Mouse (Mus musculus): ENCODE measurements around the gene Cttn. TPM values are rescaled to one million over a fixed set of nuclear protein-coding genes. Genes with fewer than 3 reads are reported as not detected.

Cttn gene
- total RNA-seq, 1 experiment from 2014 or later = 5.7 TPM

DNA sequence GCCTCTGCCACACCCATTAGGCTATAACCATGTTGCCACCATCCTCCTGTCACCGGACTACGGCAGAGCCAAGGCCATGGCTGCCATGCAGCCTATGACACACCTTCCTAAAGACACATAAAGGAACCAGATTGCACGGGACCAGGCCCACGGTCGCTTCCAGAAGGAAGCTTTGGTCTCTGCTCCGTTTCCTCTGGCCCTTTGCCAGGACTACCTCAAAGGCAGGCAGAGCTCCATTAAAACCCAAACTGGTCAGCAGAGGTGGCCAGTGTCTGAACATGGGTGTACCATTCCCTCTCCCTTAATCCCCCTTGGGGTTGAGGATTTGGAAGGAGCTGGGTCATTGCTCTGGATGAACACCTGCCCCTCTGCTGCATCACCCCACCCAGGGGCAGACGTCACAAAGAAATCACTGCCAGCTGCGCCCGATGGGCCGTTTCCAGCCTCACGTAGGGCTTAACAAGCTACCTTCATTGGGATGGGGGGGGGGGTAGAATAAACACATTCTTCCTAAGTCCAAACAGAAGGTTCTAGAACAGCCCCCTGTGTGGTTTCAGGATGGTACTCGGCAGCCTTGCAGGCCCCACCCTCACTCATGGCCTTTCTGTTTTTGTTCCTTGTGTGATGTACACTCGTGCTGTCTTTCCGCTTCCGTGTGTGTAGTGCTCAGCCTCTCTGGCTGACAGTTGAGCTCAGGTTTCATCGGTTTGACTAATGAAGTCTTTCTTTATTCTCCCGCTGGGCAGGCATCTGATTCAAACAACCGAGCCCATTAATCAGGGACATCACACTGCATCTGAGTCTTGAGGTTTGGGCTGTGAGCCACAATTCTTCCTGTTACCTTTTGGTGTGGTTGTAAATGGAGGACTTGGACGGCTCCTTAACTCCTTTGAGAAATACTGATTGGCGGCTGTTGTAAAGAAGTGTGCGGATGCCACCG, 58.6 kb downstream of the Cttn start:
- no peak for ATAC-seq (replicated peaks; ENCODE audit: insufficient number of reproducible peaks, low FRiP score, low TSS enrichment, poor library complexity, severe bottlenecking)

DNA sequence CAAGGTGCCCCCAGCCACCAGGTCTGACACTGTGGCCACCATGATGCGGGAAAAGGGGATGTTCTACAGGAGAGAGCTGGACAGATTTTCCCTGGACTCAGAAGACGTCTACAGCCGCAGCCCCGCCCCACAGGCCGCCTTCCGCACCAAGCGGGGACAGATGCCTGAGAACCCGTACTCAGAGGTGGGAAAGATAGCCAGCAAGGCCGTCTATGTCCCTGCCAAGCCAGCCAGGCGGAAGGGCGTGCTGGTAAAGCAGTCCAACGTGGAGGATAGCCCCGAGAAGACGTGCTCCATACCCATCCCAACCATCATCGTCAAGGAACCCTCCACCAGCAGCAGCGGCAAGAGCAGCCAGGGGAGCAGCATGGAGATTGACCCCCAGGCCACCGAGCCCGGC, 61.1 kb downstream of the Cttn start:
- no peak for ATAC-seq (replicated peaks; ENCODE audit: insufficient number of reproducible peaks, low FRiP score, low TSS enrichment, poor library complexity, severe bottlenecking)

- ATAC-seq (replicated peaks; ENCODE audit: insufficient number of reproducible peaks, low FRiP score, low TSS enrichment, poor library complexity, severe bottlenecking) = no peak
Measured at GRCm38 (mm10) chr7:144408464-144409000, 62.3 kb downstream of the Cttn start.

DNA sequence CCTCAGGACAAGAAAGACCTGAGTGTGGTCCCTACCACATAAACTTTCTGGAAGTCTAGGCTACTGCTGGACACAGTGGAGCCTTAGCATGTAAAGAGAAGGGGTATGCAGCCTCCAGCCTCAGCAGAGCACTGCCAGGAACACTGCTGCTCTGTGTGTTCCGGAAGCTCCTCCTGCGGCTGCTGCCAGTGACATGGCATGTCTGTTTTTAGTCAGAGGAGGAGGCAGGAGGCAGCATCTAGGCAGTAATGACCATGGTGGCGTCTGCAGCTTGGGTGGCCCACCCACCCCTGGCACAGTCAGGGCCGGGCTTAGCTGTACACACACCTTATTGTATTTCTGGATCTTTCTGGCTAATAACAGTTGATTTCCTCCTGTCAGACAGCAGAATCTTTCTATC, 63.1 kb downstream of the Cttn start:
- no peak for ATAC-seq (replicated peaks; ENCODE audit: insufficient number of reproducible peaks, low FRiP score, low TSS enrichment, poor library complexity, severe bottlenecking)

GRCm38 (mm10) chr7:144402492-144402891, 68.3 kb downstream of the Cttn start:
- ATAC-seq (replicated peaks; ENCODE audit: insufficient number of reproducible peaks, low FRiP score, low TSS enrichment, poor library complexity, severe bottlenecking) = no peak

DNA sequence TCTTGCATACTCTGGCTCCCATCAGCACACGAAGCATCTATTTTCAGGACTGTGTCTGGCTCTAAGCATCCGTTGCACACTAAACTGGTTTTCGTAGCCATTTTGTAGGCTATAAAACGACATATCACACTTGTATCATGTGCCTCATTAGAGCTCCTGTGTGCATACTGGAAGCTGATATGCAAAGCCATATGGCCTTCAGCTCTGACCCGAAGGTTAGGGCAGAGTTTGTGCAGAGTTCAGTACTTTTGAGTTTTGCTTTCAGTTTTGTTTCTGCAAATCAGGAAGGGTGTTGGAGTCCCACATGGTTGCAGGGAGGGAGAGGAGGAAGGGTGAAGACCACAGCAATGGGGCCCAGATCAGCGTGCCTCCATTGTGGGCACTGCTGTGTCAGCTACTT, 79.1 kb downstream of the Cttn start:
- no peak for ATAC-seq (replicated peaks; ENCODE audit: insufficient number of reproducible peaks, low FRiP score, low TSS enrichment, poor library complexity, severe bottlenecking)

DNA sequence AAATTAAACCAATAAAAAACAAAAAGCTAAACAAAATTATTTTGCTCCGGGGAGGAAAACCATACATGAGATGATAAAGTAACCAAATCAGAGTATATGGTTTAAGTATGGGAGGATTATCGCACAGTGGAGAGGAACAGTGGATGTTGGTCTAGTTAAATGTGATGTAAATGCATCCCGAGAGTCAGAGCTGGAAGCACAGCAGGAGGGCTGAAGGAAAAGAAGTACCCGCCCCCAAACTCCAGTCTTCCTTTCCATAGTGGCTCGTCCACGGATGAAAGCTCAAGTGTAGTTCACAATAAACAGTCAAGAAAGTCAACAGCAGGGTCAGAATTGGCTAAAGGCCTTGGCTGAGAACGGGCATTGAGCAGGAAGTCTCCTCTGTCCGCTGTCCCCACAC, 80.1 kb downstream of the Cttn start:
- ATAC-seq (replicated peaks; ENCODE audit: insufficient number of reproducible peaks, low FRiP score, low TSS enrichment, poor library complexity, severe bottlenecking) = no peak

DNA sequence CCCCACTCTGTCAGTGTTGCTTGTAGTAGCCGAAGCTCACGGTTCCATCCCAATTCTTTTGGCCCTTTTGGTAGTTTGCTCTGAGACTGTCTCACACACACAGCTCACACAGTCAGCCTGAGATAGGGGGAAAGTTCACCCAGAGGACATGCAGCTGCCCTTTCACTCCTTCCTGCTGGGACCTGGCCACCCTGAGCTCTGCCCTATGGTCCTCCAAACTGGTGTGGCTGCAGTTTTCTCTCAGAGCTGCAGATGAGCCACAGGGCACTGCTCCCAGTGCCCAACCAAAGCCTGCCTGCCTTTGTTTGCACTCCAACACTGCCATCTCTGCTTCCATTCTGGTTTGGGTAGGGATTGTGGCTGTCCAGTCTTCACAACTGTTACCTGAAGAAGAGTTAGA, 81.1 kb downstream of the Cttn start:
- ATAC-seq (replicated peaks; ENCODE audit: insufficient number of reproducible peaks, low FRiP score, low TSS enrichment, poor library complexity, severe bottlenecking) = no peak

DNA sequence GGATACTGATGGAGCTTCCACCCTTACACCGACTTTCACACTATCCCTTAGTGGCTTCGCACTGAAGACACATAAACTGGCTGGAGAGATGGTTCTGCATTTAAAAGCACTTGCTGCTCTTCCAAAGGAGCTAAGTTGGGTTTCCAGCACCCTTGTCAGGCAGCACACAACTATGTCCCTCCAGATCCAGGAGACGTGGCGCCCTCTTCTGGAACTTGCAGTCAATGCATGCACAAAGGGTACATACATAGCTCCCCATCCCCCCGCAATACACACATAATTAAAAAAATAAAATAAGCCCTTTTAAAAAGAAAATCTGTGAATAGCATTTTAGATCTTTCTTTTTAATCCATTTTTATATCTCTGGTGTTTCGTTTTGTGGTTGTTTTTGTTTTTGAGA, 83.3 kb downstream of the Cttn start:
- ATAC-seq (replicated peaks; ENCODE audit: insufficient number of reproducible peaks, low FRiP score, low TSS enrichment, poor library complexity, severe bottlenecking) = no peak

Other genes starting within 250 kb of the Cttn start
- 36.7 to 111 TPM (median 42.1 TPM) in 3 replicates for gene Ppfia1, start 82.7 kb upstream of the Cttn start, total RNA-seq (2017)
- 3.0 to 6.1 TPM (median 5.4 TPM) in 3 replicates for gene Fadd, start 111.5 kb upstream of the Cttn start, total RNA-seq (2017)

Data from monocyte, adult 5-6 weeks (primary cell).